Mouse (Mus musculus): ENCODE measurements around the gene Pik3c2b. TPM values are rescaled to one million over a fixed set of nuclear protein-coding genes. Genes with fewer than 3 reads are reported as not detected.

Gene Pik3c2b
- 0.20 TPM for polyA plus RNA-seq (2014; fragmentation: Illumina TruSeq; extraction: RNeasy Lipid Tissue Mini Kit (QIAGEN cat#74804); ENCODE audit: low read depth, low replicate concordance)

DNA sequence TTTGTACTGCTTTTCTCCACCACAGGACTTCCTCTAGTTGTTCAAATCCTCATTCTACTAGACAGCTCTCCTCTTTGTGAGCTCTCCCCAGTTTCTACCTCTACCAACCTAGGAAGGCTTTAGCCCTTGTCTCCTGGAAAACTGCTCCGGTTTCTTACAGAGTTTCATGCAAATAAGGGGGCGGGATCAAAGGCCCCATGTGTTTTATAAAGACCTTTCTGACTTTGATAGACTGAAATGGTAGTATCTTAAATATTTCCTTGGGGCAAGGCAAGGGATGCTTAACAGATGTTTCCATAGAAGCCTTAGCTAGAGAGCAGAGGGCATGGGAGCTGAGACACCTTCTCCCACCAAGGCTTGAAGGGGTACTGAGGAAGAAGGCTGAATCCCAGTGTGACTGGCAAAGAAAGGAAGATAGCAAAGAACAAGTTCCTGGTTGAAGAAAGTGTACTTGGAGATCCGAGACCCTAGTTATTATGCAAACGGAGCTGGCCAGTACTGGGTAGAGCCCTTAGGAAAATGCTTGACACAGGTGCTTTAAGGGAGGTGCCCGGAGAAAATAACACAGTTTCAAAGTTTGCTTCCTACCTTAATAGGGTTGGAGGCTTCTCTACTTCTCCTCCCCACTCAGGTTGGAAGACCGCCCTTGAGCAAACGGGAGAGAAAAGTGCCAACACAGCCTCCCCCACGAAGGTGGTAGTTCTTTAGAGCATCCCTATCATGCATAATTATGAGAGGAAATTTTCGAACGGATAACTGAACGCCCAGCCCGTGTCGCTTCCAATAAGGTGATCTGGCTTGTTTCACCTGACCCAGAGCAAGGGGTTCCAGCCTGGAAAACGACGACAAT lies at the start of gene Pik3c2b:
Pik3c2b (plus strand) TSS at position 657 of the 850 bp plus-strand sequence.

DNA sequence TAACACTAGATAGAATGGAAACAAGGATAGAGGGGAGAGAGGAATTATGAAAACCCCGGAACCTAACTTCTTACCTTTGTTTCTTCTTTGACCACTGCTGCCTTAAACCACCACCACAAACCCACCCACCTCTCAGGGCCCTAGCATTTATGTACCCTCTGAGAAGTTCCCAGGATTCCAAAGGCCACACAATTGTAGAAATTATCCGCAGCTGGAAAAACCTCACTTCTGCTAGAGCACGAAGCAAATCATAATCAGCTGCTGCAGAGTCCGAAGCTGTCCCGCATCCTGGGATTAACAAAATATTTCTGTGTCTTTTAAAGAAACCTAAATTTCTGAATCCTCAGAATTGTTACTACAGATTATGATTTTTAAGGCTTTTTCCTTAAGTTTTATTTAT lies 15.0 kb upstream of the Pik3c2b start, which contains the start of gene Mdm4:
Mdm4 (minus strand) TSS at position 101 of the 400 bp plus-strand sequence.

DNA sequence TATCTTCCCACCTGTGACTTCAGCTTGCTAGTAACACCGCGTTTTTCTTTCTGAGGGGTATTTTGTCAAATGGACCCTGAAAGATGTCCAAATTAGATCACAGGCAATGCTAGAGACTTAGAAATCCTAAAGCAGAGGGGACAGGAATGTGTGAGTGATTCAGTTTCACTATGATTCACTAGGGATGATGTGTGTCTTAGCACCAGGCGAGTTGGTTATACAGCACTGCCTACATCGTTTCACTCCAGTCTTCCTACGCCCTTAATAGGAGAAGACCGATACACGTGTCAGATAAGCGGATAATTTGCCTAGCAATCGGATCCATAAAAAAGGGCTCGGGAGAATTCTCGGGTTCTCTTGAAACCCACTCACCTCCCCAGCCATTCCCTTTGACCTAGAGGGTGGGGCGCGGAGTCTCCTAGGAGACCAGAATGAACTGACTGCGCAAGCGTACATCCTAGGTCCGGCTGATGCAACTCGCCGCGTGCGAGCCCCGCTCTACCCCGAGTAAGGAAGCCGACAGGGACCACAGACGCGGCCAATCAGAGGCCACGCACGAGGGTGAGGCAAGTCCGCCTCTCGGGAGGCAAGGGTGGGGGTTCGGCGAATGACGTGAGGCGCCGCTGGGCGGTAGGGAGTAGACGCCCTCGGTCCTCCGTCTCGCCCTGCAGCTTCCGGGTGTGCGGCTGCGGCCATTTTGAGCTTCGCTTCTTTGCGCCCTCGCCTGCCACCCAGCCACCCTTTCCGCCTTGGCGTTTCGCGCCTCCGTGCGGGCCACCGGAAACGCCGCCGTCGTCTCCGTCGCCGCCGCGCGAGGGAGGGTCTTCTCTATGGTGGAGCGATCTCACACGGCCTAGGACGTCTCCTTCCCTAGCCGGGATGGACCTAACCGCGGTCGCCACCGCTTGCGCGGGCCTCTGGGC lies 85.4 kb downstream of the Pik3c2b start, which contains the start of gene Ppp1r15b:
Ppp1r15b (plus strand) TSS at position 506 of the 923 bp plus-strand sequence.

Other genes with a start within 250 kb of the Pik3c2b start
- not detected for gene Lrrn2, start 165.4 kb upstream of the Pik3c2b start, polyA plus RNA-seq (2014; fragmentation: Illumina TruSeq; extraction: RNeasy Lipid Tissue Mini Kit (QIAGEN cat#74804); ENCODE audit: low read depth, low replicate concordance)
- gene Mdm4, start 15.1 kb upstream of the Pik3c2b start, polyA plus RNA-seq (2014; fragmentation: Illumina TruSeq; extraction: RNeasy Lipid Tissue Mini Kit (QIAGEN cat#74804); ENCODE audit: low read depth, low replicate concordance) = 174 TPM
- gene Ppp1r15b, start 85.5 kb downstream of the Pik3c2b start, polyA plus RNA-seq (2014; fragmentation: Illumina TruSeq; extraction: RNeasy Lipid Tissue Mini Kit (QIAGEN cat#74804); ENCODE audit: low read depth, low replicate concordance) = 26.6 TPM
- 12.3 TPM for gene Plekha6, start 118.5 kb downstream of the Pik3c2b start, polyA plus RNA-seq (2014; fragmentation: Illumina TruSeq; extraction: RNeasy Lipid Tissue Mini Kit (QIAGEN cat#74804); ENCODE audit: low read depth, low replicate concordance)

Data from testis, adult 10 weeks (tissue).